Mouse (Mus musculus) megakaryocyte-erythroid progenitor cell, adult 5-6 weeks (primary cell): ENCODE results near the gene Bach2. TPM values are rescaled to one million over a fixed set of nuclear protein-coding genes. Genes with fewer than 3 reads are reported as not detected.

Experiments
- ATAC-seq: replicated peaks from 2 replicates; pipeline ENCODE4 v1.8.0; 2016; ENCODE audit warnings: mild to moderate bottlenecking, inconsistent platforms; ENCODE audit not compliant: severe bottlenecking, poor library complexity, low FRiP score, low TSS enrichment
- total RNA-seq, 2 experiments: library from RNA; stranded (forward) in 1 of 2; stranded (reverse) in 1 of 2; fragments of 200-1000, 215-1000 nt in 1 of 2; fragments of >200 nt in 1 of 2; fragmentation: Nextera tagmentation in 1 of 2; gene quantifications; 2 replicates each; pipeline ENCODE4 v1.2.3; 2014 to 2017

The Bach2 gene
- total RNA-seq, 2 experiments from 2014 or later, result 0.52 to 16.9 TPM

DNA sequence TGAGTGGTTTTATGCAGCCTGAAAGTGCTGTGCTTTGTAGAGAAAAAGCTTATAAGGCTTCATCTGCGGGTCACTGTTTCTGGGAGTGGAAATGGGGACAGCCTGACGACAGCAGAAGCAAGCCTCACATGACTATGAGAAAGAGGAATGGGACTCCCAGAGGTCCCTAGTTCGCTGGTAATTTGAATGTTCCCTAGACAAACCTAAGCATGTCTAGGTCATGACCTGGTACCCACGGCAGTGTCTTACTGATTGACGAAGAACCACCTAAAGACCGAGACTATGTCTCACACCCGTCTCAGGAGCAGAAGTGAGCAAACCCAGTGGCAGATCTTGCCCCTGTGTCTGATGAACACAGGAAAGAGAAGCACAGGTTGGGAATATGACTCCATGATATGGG is 325.8 kb downstream of the Bach2 start:
- no peak for ATAC-seq

DNA sequence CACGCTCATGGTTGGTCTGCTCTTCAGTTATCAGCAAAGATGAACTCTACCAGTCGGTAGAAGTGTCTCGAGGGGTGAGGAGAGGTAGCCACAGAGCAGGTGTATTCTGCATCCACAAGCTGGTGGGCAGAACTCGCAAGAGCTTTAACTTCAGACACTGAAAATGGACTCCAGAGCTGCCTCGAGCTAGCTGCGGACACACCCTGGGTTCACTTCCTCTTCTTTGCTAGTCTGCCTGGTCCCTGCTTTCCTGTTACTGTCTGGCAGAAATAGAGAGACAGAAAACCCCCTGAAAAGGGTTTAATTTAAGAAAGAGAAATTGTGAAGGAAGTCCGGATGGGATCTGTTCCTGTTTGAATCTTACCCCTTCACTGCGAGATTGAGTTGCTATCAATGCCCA is 326.3 kb downstream of the Bach2 start:
- ATAC-seq, result no peak

DNA sequence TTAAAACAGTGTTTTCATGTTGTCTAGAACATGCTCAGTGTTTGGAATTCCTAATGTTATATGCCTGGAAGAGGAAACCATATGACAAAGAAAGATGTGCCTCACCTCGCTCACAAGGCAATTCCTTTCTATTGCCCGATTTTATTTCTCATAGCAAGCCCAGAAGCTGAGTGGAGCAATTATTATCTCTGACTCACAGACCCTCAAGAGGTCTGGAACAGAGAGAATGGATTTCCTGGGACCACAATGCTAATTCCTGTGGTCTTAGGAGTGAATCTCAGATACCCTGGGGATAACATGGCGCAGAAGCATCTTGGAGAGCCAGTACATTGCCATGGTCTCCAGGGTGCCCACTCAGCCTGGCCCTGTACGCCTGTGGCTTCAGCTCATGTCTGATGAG is 330.4 kb downstream of the Bach2 start:
- no peak for ATAC-seq

DNA sequence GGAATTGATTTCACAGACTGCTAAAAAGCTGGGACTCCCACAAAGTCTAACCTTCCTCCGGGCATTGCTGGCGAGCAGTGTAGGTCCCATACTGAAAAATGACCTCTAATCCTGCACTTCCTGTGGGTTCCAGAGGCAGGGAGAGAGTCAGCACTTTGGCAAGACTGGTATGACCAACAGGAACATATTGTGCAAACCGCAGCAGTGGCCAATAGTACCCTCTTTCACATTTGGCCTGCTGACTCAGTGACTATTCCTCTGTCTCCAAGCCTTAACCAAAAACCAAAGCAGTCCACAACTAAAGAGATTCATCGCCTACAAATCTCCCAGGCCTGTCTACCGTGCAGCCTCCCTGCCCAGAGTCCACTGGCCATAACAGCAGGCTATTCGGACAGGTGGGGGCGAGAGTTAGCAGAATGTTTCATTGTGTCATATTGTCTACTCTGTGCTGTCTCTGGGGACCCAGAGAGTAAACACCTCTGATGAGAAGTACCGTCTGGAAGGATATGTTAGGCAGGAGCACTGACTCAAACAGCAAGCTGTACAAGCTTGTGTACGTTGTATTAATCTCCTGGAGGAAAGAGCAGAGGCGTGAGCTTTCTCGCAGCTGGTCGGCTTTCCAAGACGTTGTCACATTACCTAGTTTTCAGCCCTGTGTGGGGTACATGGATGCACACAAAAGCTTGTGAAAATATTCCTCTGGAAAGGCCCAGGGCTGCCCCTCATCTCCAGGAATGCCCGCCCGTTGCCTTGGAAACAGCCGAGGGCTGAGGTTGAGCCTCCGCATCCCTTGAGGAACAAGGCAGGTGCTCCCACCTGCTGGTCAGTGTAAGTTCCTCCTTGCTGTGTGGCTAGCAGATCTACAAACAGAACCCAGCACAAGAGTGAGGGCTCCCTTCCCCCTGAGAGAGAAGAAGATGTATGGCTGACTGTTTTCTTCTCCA is 331.7 kb downstream of the Bach2 start:
- no peak for ATAC-seq

DNA sequence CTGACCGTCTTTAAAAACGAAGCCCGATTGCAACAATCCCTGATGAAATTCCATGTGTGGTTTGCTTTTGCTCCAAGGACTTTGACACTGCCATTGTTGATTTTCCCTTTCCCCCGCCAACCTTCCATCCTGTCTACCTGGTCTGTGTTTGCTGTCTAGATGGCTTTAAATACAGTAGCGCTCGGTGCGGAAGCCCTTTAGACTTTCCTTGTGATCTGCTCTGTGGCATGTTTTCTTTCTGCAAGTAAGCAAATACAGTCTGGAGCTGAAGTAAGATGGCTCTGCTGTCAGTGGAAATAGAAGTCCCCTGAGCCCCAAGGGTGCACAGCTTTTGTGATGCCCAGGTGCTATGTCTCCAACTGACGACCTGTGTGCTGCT is 332.3 kb downstream of the Bach2 start:
- no peak for ATAC-seq

- ATAC-seq, result no peak
These were observed 332.8 kb downstream of the Bach2 start for GRCm38 (mm10) chr4:32571441-32571840.

DNA sequence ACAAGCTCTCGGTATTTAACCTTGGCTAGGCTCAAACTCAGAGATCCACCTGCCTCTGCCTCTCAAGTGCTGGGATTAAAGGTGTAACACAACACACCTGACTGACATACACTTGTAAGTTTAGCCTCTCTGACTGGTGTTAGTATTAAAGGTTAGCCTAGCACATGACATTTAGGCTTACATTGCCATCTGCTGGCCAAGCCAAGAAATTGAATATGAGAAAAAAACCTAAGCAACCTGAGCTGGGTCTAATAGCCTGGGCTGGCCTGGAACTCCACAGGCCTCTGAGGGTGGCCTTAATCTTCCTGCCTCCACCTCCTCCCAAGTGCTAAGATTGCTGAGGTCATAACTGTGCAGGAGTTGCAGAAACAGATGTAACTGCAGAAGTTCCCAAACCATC is 333.5 kb downstream of the Bach2 start:
- peak; percentile 72; the same call in 1 of the 2 replicates for ATAC-seq

GRCm38 (mm10) chr4:32573586-32573985 is 335.0 kb downstream of the Bach2 start:
- ATAC-seq, result no peak

- no peak for ATAC-seq
These were observed 336.0 kb downstream of the Bach2 start for GRCm38 (mm10) chr4:32574604-32575003.

GRCm38 (mm10) chr4:32575165-32575564 is 336.6 kb downstream of the Bach2 start:
- ATAC-seq, result no peak

DNA sequence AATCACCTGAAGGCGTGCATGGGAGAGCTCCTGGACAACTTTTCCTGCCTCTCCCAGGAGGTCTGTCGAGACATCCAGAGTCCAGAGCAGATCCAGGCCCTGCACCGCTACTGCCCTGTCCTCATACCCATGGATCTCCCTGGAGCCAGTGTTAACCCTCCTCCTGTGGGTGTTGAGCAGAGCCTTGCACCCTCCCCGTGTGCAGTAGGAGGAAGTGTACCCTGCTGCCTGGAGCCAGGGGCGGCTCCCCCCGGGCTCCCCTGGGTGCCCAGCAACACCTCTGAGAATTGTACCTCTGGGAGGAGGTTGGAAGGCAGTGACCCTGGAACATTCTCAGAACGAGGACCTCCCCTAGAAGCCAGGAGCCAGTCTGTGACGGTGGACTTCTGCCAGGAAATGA is 341.2 kb downstream of the Bach2 start:
- no peak for ATAC-seq

GRCm38 (mm10) chr4:32584181-32584580 is 345.6 kb downstream of the Bach2 start:
- ATAC-seq, result no peak

GRCm38 (mm10) chr4:32586596-32586995 is 348.0 kb downstream of the Bach2 start:
- peak; percentile 86 for ATAC-seq

DNA sequence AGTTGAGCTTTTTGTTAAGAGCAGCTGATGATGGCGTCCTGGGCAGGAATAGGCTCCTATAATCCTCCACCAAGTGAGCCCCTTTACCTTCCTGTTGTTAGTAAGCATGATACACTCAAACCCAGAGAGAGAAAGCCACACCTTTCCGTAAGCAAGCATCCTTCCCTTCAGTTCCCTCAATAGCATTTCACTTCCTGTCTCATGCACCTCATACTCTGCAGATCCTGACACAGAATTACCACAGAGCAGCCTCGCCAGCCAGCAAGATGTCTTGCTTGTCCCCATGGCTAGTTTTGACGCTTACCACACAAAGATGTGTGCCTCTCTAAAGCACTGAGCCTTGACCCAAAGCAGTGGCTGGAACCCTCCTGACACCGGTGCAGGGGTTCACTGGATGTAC is 348.9 kb downstream of the Bach2 start:
- ATAC-seq, result no peak

DNA sequence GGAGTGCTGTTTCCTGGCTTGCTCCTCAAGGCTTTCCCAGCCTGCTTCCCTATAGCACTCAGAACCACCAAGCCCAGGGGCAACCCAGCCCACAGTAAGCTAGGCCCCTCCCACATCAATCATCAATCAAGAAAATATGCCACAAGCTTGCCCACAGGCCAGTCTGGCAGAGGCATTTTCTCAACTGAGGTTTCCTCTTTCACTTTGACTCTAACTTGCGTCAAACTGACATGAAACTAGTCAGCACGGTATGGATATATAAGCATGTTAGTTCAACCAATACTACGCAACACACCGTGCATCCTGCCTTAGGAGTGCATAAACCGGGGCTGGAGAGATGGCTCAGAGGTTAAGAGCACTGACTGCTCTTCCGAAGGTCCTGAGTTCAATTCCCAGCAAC is 349.6 kb downstream of the Bach2 start:
- no peak for ATAC-seq

GRCm38 (mm10) chr4:32601135-32601534 is 362.5 kb downstream of the Bach2 start:
- ATAC-seq, result peak; percentile 94

GRCm38 (mm10) chr4:32602660-32603059 is 364.1 kb downstream of the Bach2 start, which contains the start of gene Gja10:
Gja10 (minus strand) TSS chr4:32602760.
- no peak for ATAC-seq

- ATAC-seq, result peak; percentile 99
These were observed 376.7 kb downstream of the Bach2 start, which contains the start of gene Casp8ap2 for GRCm38 (mm10) chr4:32615034-32615881. Casp8ap2 (plus strand) TSS chr4:32615451.

DNA sequence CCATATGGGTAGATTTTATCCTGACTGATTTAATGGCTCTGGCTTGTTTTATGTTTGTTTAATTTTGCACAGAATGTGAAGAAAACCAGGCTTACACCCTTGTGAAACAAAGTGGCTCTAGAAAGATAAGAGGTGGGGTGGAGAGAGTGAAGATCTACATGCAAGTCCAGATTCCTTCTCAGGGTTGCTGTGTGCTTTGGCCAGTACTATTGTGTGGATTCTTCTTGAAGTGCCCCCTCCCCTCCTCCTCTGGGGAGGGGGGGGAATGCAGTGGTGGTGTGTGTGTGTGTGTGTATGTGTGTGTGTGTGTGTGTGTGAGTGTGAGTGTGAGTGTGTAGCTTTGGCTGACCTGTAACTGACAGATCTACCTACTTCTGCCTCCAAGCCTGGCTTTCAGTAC is 383.0 kb downstream of the Bach2 start:
- no peak for ATAC-seq
